Mouse (Mus musculus) small intestine, adult 2 months (tissue): Measurements from ENCODE around the gene Ube2h.

Experiments used
- CTCF ChIP-seq: fragments of 200-500 bp; IDR thresholded peaks from 2 replicates; pipeline ENCODE4 v1.5.1; 2012; ENCODE audit warnings: low read depth, mild to moderate bottlenecking, control low read depth, inconsistent platforms, low read length, moderate library complexity, mixed read lengths; ENCODE audit not compliant: insufficient replicate concordance, insufficient read length; ENCODE audit errors: extremely low read depth
- POLR2A ChIP-seq: fragments of 200-500 bp; IDR thresholded peaks from 2 replicates; pipeline ENCODE4 v1.6.1; 2012; ENCODE audit warnings: low read depth, mild to moderate bottlenecking, control low read depth, inconsistent platforms, low read length, moderate library complexity

DNA sequence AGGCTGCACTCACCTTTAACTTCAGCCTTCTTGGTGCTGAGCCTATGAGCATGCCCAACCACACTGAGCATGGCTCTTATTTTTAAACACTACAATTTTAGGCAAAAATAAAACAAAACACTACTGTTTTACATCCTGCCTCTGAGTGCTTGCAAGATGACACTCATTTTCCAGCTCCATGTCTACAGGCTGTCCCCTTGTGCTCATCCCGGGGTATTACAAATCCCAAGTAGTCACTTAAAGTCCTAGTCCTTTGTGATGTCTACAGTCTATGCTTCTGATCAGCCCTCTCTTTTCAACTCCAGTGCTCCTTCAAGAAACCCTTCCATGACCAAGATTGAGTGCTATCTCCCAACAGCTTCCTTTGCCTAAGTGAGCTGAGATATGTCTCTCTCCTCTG lies 26.0 kb downstream of the Ube2h start:
- no peak for TF ChIP-seq POLR2A
- no peak for TF ChIP-seq CTCF
